Mouse (Mus musculus) hindbrain, postnatal 0 days (tissue): Measurements from ENCODE around the gene Mrpl58. TPM values are rescaled to one million over a fixed set of nuclear protein-coding genes. Genes with fewer than 3 reads are reported as not detected.

Experiments used
- ATAC-seq: fragments of 200-750 bp; cut with Nextera tagmentation; 2 replicates; pipeline ENCODE4 v1.8.0; 2017; ENCODE audit warnings: mild to moderate bottlenecking, moderate TSS enrichment, moderate library complexity
- DNase-seq: peaks from one replicate; pipeline ENCODE4 v3.0.0-alpha.2; 2015; ENCODE audit warnings: low spot score
- H3K27ac ChIP-seq: fragments of 300-500 bp; sonication (generic); 2 replicates; pipeline ENCODE4 v1.5.1; 2014; ENCODE audit warnings: mild to moderate bottlenecking
- H3K27me3 ChIP-seq: fragments of 300-500 bp; sonication (generic); 2 replicates; pipeline ENCODE4 v1.6.1; 2014; ENCODE audit warnings: low read length, mixed read lengths; ENCODE audit not compliant: insufficient read depth
- H3K36me3 ChIP-seq: fragments of 300-500 bp; sonication (generic); 2 replicates; pipeline ENCODE4 v1.6.1; 2014; ENCODE audit warnings: low read length, mixed read lengths; ENCODE audit not compliant: insufficient read depth
- H3K4me1 ChIP-seq: fragments of 300-500 bp; sonication (generic); 2 replicates; pipeline ENCODE4 v1.6.1; 2014; ENCODE audit warnings: antibody characterized with exemption, low read length, mixed read lengths; ENCODE audit not compliant: insufficient read depth
- H3K4me2 ChIP-seq: fragments of 300-500 bp; sonication (generic); 2 replicates; pipeline ENCODE4 v1.6.1; 2014; ENCODE audit warnings: low read depth, mild to moderate bottlenecking, low read length, moderate library complexity, mixed read lengths
- H3K4me3 ChIP-seq: fragments of 300-500 bp; sonication (generic); 2 replicates; pipeline ENCODE4 v1.5.1; 2014; ENCODE audit warnings: low read length
- H3K9ac ChIP-seq: fragments of 300-500 bp; sonication (generic); replicated peaks from 2 replicates; pipeline ENCODE4 v1.6.1; 2014; ENCODE audit warnings: mild to moderate bottlenecking, low read length, moderate library complexity, mixed read lengths
- H3K9me3 ChIP-seq: fragments of 300-500 bp; sonication (generic); 2 replicates; pipeline ENCODE4 v1.6.1; 2016; ENCODE audit warnings: low read length, mixed read lengths
- CTCF ChIP-seq: IDR thresholded peaks from 2 replicates; pipeline ENCODE4 v1.5.1; 2016; ENCODE audit warnings: antibody characterized with exemption, control low read depth, low read depth
- whole genome bisulfite sequencing: fragments of 180-500 bp; shearing (Covaris S2); extraction: QIAGEN DNeasy Blood & Tissue Kit; methylation state at CpG from one replicate; pipeline ENCODE4 v1.1.7; 2014; 5-methylcytosine and 5-hydroxymethylcytosine counted together
- polyA plus RNA-seq: library from polyadenylated mRNA; unstranded; fragments of >200 nt; fragmentation: Nextera tagmentation; extraction: Ambion mirVana; gene quantifications from 2 replicates; pipeline ENCODE4 v1.2.1, GENCODE M21; 2015
- total RNA-seq: library from RNA; depleted of rRNA; stranded (reverse); fragments of >200 nt; gene quantifications from 2 replicates; pipeline ENCODE4 v1.2.3, GENCODE M21; 2014

The Mrpl58 gene
- total and polyA plus RNA-seq, 2 experiments from 2014 or later, result 138 to 205 TPM

DNA sequence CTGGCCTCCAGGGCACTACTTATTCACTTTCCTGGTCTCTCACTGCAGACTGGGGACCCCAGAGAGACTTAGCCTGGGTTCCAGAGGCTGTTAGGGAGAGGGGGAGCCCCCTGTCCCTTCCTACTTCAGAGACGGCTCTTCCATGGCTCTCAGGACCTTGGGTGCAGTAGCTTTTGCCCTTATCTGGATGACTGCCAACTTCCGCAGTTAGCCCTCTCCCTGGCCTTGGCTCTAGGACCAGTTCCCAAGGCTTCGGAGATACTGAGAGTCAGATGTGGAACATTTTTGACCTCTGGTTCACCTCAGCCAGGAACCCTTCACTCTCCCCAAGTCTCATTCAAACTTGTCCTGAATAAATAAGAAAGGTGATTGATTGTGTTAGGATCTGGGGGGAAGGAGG, 43.4 kb downstream of the Mrpl58 start:
- no peak for TF ChIP-seq CTCF
- no peak overlapping the region for H3K4me3 ChIP-seq
- no peaks in the 10 kb centered on the region for H3K27me3 ChIP-seq
- H3K9ac ChIP-seq, result no peak overlapping the region
- no peaks in the 10 kb centered on the region for H3K9me3 ChIP-seq
- no peak overlapping the region for H3K4me2 ChIP-seq
- no peak for DNase-seq
- H3K27ac ChIP-seq, result no peak overlapping the region
- ATAC-seq, result no peak
- 68% methylated on average over 3 of the region's 3 CpGs for WGBS
- H3K36me3 ChIP-seq, result no peaks in the 10 kb centered on the region
- H3K4me1 ChIP-seq, result no peaks in the 10 kb centered on the region

DNA sequence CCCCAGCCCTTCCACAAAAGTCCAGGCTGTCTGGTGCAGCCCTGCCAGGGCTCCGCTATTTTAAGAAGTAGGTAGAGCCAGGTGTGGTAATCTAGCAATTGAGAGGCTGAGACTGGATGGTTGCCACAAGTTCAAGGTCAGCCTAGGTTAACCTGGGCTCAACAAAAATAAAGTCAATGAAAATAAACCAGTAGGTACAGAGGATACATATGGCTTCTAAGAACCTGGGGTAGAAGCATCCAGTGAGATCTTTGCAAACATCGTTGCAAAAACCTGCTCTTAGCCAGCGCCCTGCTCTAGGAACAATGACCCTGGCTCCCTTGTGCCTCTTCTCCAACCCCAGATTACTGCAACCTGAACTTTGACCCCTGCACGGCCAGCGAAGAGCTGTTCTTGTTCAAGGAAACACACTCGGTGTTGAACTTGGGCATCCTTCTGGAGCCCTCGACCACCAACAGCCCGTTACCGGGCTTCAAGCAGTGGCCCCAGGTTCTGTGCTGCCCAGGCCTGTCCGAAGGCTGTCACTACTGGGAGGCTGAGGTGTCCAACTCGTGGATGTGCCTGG, 43.9 kb downstream of the Mrpl58 start:
- H3K9ac ChIP-seq, result no peak overlapping the region
- H3K36me3 ChIP-seq, result no peaks in the 10 kb centered on the region
- no peak for TF ChIP-seq CTCF
- DNase-seq (no peak), ATAC-seq (no peak)
- H3K27ac ChIP-seq, result no peak overlapping the region
- 82% methylated on average over 11 of the region's 11 CpGs for WGBS
- H3K9me3 ChIP-seq, result no peaks in the 10 kb centered on the region
- H3K4me2 ChIP-seq, result no peak overlapping the region
- no peaks in the 10 kb centered on the region for H3K4me1 ChIP-seq
- no peak overlapping the region for H3K4me3 ChIP-seq
- H3K27me3 ChIP-seq, result no peaks in the 10 kb centered on the region

DNA sequence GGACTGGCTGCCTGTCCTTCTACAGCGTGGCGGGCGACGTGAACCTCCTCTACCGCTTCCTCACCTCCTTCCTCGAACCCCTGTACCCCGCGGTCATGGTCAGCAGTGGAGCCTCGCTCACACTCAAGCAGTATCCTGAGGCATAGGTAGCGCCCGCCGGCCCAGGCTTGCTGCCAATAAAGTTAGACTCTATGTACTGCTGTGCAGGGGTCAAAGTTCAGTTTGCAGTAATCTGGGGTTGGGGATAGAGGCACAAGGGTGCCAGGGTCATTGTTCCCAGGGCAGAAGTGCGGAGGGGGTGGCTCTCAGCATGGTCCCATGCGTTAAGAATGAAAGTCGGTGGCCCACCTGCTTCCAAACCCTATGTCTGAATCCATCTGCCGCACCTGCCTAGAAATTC, 44.5 kb downstream of the Mrpl58 start:
- H3K9ac ChIP-seq, result no peak overlapping the region
- H3K4me2 ChIP-seq, result no peak overlapping the region
- no peak for DNase-seq
- no peaks in the 10 kb centered on the region for H3K9me3 ChIP-seq
- no peaks in the 10 kb centered on the region for H3K4me1 ChIP-seq
- no peak for TF ChIP-seq CTCF
- ATAC-seq, result no peak
- WGBS, result 84% methylated on average over 16 of the region's 16 CpGs
- H3K4me3 ChIP-seq, result no peak overlapping the region
- no peak overlapping the region for H3K27ac ChIP-seq
- no peaks in the 10 kb centered on the region for H3K27me3 ChIP-seq
- H3K36me3 ChIP-seq, result no peaks in the 10 kb centered on the region

DNA sequence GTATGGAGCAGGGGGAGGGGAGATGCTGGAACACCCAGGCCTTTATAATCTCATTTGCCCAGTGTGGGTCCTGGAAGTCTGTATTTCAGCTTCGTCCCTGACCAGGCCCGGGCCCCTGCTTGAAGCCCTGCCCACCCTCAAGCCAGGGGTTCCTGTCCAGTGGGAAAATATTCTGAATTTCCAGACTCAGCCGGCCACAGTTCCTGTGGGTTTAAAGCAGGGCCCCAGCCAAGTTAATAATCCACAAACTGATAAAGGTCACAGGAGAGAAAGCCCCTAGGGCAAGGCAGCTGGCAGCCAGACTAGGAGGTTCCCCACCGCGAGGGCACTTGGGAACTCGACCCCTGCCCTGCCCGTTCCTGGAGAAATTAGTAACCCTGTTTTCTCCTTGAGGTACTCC, 45.4 kb downstream of the Mrpl58 start:
- H3K4me2 ChIP-seq, result no peak overlapping the region
- DNase-seq (no peak), ATAC-seq (no peak)
- H3K9ac ChIP-seq, result no peak overlapping the region
- 59% methylated on average over 7 of the region's 7 CpGs for WGBS
- no peak overlapping the region for H3K4me3 ChIP-seq
- no peak overlapping the region for H3K27ac ChIP-seq
- no peaks in the 10 kb centered on the region for H3K9me3 ChIP-seq
- no peak for TF ChIP-seq CTCF
- no peaks in the 10 kb centered on the region for H3K36me3 ChIP-seq
- no peaks in the 10 kb centered on the region for H3K27me3 ChIP-seq
- H3K4me1 ChIP-seq, result no peaks in the 10 kb centered on the region

DNA sequence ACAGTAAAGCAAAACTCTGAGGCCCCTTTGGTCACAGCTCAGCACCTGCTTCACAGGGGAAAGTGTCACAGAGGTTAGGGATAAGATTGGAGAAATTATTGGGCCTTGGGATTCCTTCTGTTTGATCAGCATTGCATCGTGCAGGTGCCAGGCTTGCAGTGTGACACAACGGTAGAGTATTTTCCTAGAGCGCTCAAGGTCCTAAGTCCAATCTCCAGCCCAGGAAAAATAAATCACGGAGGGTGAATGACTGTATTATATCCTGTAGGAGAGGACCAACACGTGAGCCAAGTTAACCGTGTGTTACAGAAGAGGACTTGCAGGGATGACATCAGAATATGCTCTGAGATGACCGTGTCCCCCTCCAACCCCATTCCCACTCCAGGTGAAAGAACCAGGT, 46.6 kb downstream of the Mrpl58 start:
- no peak overlapping the region for H3K9ac ChIP-seq
- no peak overlapping the region for H3K27ac ChIP-seq
- H3K4me1 ChIP-seq, result no peaks in the 10 kb centered on the region
- no peak overlapping the region for H3K4me3 ChIP-seq
- no peak for DNase-seq
- 90% methylated on average over 7 of the region's 7 CpGs for whole genome bisulfite sequencing
- H3K27me3 ChIP-seq, result no peaks in the 10 kb centered on the region
- H3K36me3 ChIP-seq, result no peaks in the 10 kb centered on the region
- ATAC-seq, result no peak
- no peak overlapping the region for H3K4me2 ChIP-seq
- no peak for TF ChIP-seq CTCF
- no peaks in the 10 kb centered on the region for H3K9me3 ChIP-seq

DNA sequence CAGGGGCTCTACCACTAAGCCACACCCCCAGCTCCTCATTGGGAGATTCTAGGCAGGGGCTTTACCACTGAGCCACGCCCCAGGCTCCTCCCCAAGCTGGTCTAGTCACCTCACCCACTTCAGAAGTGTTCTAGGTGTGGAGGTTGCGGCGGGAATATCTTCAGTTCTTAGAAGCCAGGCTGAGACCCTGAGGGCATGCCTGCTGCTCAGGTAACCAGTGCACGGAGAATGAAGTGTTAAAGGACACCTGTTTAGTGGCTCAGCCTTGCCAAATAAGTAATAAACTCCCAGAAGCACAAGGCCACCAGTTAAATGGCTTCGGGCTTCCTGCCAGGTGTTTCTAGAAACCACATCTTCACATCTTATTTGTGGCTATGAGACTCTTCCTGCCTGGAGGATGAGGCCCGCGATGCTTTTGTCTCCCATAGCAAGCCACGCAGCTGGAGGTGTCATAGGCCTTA, 48.3 kb downstream of the Mrpl58 start:
- no peak overlapping the region for H3K4me3 ChIP-seq
- 84% methylated on average over 8 of the region's 8 CpGs for WGBS
- no peak for ATAC-seq
- H3K9me3 ChIP-seq, result no peaks in the 10 kb centered on the region
- no peak overlapping the region for H3K9ac ChIP-seq
- no peak for DNase-seq
- no peaks in the 10 kb centered on the region for H3K36me3 ChIP-seq
- H3K27me3 ChIP-seq, result no peaks in the 10 kb centered on the region
- H3K27ac ChIP-seq, result no peak overlapping the region
- H3K4me1 ChIP-seq, result no peaks in the 10 kb centered on the region
- no peak for TF ChIP-seq CTCF
- H3K4me2 ChIP-seq, result no peak overlapping the region

DNA sequence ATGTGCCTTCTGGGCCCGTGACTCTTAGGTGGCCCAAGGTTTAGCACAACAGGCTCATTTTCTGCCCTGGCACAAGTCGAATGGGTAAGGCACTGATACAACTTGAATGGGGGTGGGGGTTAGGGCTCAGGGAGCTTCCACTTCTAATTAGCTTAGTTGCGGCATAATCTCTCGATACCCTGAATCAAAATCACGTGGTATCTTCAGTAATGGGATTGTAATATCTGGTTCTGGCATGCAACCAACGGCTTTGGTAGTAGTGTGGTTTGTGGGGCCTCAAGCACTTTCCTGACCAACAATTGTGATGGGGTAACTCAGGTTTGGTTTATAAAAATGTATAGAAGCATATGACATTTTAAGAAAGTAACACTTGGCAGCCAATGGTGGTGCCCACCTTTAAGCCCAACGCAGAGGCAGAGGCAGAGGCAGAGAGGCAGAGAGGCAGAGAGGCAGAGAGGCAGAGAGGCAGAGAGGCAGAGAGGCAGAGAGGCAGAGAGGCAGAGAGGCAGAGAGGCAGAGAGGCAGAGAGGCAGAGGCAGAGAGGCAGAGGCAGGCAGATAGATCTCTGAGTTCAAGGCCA, 48.8 kb downstream of the Mrpl58 start:
- Histone ChIP-seq H3K9me3 (no peaks in the 10 kb centered on the region), H3K4me3 (no peak overlapping the region), H3K4me2 (no peak overlapping the region), H3K27me3 (no peaks in the 10 kb centered on the region), H3K4me1 (no peaks in the 10 kb centered on the region), H3K36me3 (no peaks in the 10 kb centered on the region), H3K27ac (no peak overlapping the region), H3K9ac (no peak overlapping the region)
- ATAC-seq, result no peak
- TF ChIP-seq CTCF, result no peak
- WGBS, result 77% methylated on average over 7 of the region's 7 CpGs
- no peak for DNase-seq
